Mouse (Mus musculus): ENCODE data around the gene Gm17490. TPM values are rescaled to one million over a fixed set of nuclear protein-coding genes. Genes with fewer than 3 reads are reported as not detected.

Gene Gm17490
- polyA plus RNA-seq, 1 experiment from 2014 or later, result not detected

DNA sequence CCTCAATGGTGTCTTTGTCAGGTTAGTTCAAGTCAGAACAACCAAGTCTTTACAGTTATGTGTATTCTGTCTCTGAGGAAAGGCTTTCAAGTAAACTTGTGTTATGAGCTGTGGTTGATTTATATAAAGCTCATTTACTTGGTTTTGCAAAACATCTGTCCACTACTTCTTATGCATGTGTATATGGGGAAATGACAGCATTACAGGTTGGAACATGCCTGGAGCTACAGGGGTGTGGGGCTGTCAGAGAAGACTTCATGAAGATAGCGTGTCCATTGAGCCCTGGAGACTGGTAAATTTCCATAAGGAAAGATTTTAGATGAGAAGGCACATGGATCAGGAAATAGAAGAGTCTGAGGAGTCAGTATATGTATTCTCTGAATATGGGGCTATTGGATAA, 18.0 kb upstream of the Gm17490 start:
- ATAC-seq (ENCODE audit: insufficient number of reproducible peaks, low FRiP score, low TSS enrichment, low read depth) (no peak), DNase-seq (ENCODE audit: low spot score) (no peak)
- no peaks in the 10 kb centered on the region for H3K4me1 ChIP-seq (ENCODE audit: control insufficient read depth, insufficient read depth, low read length)
- no peak overlapping the region for H3K4me3 ChIP-seq (ENCODE audit: low read depth, low read length)
- 82% methylated on average over 1 of the region's 1 CpGs for WGBS
- no peaks in the 10 kb centered on the region for H3K9me3 ChIP-seq (ENCODE audit: control insufficient read depth, low read length)
- no peak overlapping the region for H3K4me2 ChIP-seq (ENCODE audit: low read depth, severe bottlenecking)
- H3K27ac ChIP-seq (replicated peaks; ENCODE audit: low read depth, low read length), result no peak overlapping the region
- H3K9ac ChIP-seq (ENCODE audit: low read length), result no peak overlapping the region
- no peaks in the 10 kb centered on the region for H3K36me3 ChIP-seq (ENCODE audit: control insufficient read depth, insufficient read depth, low read length)
- H3K27me3 ChIP-seq (ENCODE audit: control insufficient read depth, insufficient read depth, low read length), result no peaks in the 10 kb centered on the region

DNA sequence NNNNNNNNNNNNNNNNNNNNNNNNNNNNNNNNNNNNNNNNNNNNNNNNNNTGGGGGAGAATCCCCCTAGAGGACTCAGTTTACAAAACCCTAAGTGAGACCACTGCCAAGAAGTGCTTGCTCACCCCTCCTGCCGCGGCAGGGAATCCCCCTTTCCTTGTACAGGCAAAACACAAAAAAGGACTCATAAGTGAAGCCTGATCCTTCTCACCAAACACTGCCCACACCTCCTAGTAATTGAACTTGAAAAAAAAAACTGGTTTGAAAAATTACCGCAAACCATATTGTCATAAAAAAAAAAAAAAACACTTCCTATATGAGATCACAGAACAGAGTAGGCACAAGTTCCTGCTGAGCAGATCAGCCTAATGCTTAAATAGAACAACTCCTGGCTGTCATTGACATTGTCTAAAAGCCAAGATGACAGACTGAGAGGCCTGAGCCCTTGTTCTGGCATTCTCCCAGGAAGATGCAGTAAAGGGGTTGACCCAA, 16.4 kb upstream of the Gm17490 start, which contains the start of gene Il2ra:
Gene Il2ra, plus strand, starts transcription at position 357 of the 491 bp plus-strand sequence.
- no peaks in the 10 kb centered on the region for H3K4me1 ChIP-seq (ENCODE audit: control insufficient read depth, insufficient read depth, low read length)
- 90% methylated on average over 3 of the region's 3 CpGs for WGBS
- H3K4me3 ChIP-seq (ENCODE audit: low read depth, low read length), result no peak within 1 kb of the TSS
- no peak for DNase-seq (ENCODE audit: low spot score)
- no peaks in the 10 kb centered on the region for H3K27me3 ChIP-seq (ENCODE audit: control insufficient read depth, insufficient read depth, low read length)
- H3K4me2 ChIP-seq (ENCODE audit: low read depth, severe bottlenecking), result no peak within 1 kb of the TSS
- ATAC-seq (ENCODE audit: insufficient number of reproducible peaks, low FRiP score, low TSS enrichment, low read depth), result no peak
- no peak within 1 kb of the TSS for H3K27ac ChIP-seq (replicated peaks; ENCODE audit: low read depth, low read length)
- H3K9ac ChIP-seq (ENCODE audit: low read length), result no peak within 1 kb of the TSS
- no peaks in the 10 kb centered on the region for H3K9me3 ChIP-seq (ENCODE audit: control insufficient read depth, low read length)
- H3K36me3 ChIP-seq (ENCODE audit: control insufficient read depth, insufficient read depth, low read length), result no peaks in the 10 kb centered on the region

DNA sequence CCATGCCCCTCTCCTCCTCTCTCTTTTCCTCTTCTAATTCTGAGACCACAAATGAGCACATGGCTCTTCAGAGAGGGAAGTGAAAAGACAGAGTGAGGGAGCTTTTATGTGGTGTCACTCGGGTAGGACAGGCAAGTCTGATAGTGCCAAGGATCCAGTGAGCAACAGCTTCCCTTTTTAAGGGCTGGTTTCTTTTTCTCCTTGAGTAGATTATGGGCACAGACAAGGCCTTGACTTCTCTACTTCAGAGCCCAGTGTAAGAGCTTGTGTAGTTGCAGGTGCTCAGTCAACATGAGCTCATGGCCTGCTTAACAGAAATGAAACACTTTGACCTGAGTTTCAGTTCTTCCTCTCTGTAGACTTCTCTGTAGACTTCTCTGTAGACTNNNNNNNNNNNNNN, 11.1 kb upstream of the Gm17490 start:
- ATAC-seq (ENCODE audit: insufficient number of reproducible peaks, low FRiP score, low TSS enrichment, low read depth) (no peak), DNase-seq (ENCODE audit: low spot score) (no peak)
- Histone ChIP-seq H3K4me2 (ENCODE audit: low read depth, severe bottlenecking) (no peak overlapping the region), H3K4me3 (ENCODE audit: low read depth, low read length) (no peak overlapping the region), H3K27ac (replicated peaks; ENCODE audit: low read depth, low read length) (no peak overlapping the region), H3K36me3 (ENCODE audit: control insufficient read depth, insufficient read depth, low read length) (no peaks in the 10 kb centered on the region), H3K9me3 (ENCODE audit: control insufficient read depth, low read length) (no peaks in the 10 kb centered on the region), H3K27me3 (ENCODE audit: control insufficient read depth, insufficient read depth, low read length) (no peaks in the 10 kb centered on the region), H3K9ac (ENCODE audit: low read length) (no peak overlapping the region), H3K4me1 (ENCODE audit: control insufficient read depth, insufficient read depth, low read length) (no peaks in the 10 kb centered on the region)
- WGBS, result 69% methylated on average over 1 of the region's 1 CpGs

DNA sequence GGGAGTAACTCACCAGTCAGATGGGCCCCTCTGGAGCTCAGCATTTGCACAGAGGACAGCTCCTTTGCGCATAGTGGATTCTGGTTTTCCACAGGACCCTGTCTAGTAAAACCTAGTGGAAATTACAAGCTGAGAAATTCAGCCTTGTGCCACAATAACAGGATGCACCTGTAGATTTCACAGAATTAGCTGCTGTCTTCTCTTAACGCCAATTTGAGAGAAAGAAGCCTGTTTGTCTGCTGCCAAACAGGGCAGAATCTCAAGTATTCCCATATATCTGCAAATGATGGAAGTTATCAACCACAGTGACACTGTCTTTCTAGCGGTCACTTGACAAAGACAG, 10.0 kb upstream of the Gm17490 start:
- H3K9ac ChIP-seq (ENCODE audit: low read length), result no peak overlapping the region
- H3K36me3 ChIP-seq (ENCODE audit: control insufficient read depth, insufficient read depth, low read length), result no peaks in the 10 kb centered on the region
- H3K27me3 ChIP-seq (ENCODE audit: control insufficient read depth, insufficient read depth, low read length), result no peaks in the 10 kb centered on the region
- H3K4me2 ChIP-seq (ENCODE audit: low read depth, severe bottlenecking), result no peak overlapping the region
- DNase-seq (ENCODE audit: low spot score), result no peak
- 79% methylated on average over 3 of the region's 3 CpGs for WGBS
- H3K4me3 ChIP-seq (ENCODE audit: low read depth, low read length), result no peak overlapping the region
- no peaks in the 10 kb centered on the region for H3K4me1 ChIP-seq (ENCODE audit: control insufficient read depth, insufficient read depth, low read length)
- no peak for ATAC-seq (ENCODE audit: insufficient number of reproducible peaks, low FRiP score, low TSS enrichment, low read depth)
- H3K9me3 ChIP-seq (ENCODE audit: control insufficient read depth, low read length), result no peaks in the 10 kb centered on the region
- no peak overlapping the region for H3K27ac ChIP-seq (replicated peaks; ENCODE audit: low read depth, low read length)

DNA sequence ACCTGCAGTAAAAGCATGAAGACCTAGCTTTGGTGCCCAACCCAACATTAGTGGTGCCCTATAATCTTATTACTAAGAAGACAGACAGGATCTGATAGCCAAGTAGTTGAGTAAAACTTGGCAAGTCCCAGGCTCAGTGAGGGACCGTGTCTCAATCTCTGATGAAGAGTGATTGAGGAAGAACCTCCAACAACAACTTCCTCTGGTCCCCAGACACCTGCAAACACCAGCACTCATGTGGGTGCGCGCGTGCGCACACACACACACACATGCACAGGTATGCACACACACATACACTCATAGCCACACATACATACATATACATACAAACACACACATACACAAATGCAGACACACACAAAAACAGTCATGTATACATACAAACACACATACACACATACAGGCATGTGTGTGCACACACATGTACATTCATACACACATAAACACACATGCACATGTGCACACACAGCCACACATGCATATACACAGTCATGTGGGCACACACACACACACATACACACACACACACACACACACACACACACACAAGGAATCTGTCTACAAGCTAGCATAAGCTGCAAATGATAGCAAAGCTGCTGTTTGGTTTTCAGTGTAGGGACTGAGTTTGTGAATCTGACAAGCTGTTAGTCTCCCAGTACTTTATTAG, 9.5 kb upstream of the Gm17490 start:
- ATAC-seq (ENCODE audit: insufficient number of reproducible peaks, low FRiP score, low TSS enrichment, low read depth) (no peak), DNase-seq (ENCODE audit: low spot score) (no peak)
- no peaks in the 10 kb centered on the region for H3K4me1 ChIP-seq (ENCODE audit: control insufficient read depth, insufficient read depth, low read length)
- no peak overlapping the region for H3K4me2 ChIP-seq (ENCODE audit: low read depth, severe bottlenecking)
- WGBS, result 94% methylated on average over 5 of the region's 5 CpGs
- no peaks in the 10 kb centered on the region for H3K36me3 ChIP-seq (ENCODE audit: control insufficient read depth, insufficient read depth, low read length)
- H3K9me3 ChIP-seq (ENCODE audit: control insufficient read depth, low read length), result no peaks in the 10 kb centered on the region
- no peaks in the 10 kb centered on the region for H3K27me3 ChIP-seq (ENCODE audit: control insufficient read depth, insufficient read depth, low read length)
- no peak overlapping the region for H3K4me3 ChIP-seq (ENCODE audit: low read depth, low read length)
- H3K9ac ChIP-seq (ENCODE audit: low read length), result no peak overlapping the region
- no peak overlapping the region for H3K27ac ChIP-seq (replicated peaks; ENCODE audit: low read depth, low read length)

DNA sequence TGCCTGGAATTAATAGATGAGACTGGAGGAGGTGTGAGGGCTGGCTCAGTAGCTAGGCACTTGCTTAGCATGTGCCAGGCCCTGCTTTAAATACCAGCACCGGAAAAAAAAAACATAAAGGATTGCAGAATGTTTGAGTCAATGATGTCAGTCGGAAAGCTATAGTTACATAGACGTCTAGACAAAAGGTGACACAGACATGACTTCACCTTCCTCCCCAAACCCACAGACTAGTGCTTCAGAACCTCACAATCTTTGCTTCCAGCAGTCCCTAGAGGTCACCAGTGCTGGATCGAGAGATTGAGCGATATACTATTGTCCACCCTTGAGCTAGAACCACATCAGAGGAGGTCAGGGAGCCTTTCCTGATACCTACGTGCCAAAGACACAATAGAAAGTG, 9.0 kb upstream of the Gm17490 start:
- Histone ChIP-seq H3K4me3 (ENCODE audit: low read depth, low read length) (no peak overlapping the region), H3K4me2 (ENCODE audit: low read depth, severe bottlenecking) (no peak overlapping the region), H3K36me3 (ENCODE audit: control insufficient read depth, insufficient read depth, low read length) (no peaks in the 10 kb centered on the region), H3K9ac (ENCODE audit: low read length) (no peak overlapping the region), H3K9me3 (ENCODE audit: control insufficient read depth, low read length) (no peaks in the 10 kb centered on the region), H3K4me1 (ENCODE audit: control insufficient read depth, insufficient read depth, low read length) (no peaks in the 10 kb centered on the region), H3K27me3 (ENCODE audit: control insufficient read depth, insufficient read depth, low read length) (no peaks in the 10 kb centered on the region), H3K27ac (replicated peaks; ENCODE audit: low read depth, low read length) (no peak overlapping the region)
- DNase-seq (ENCODE audit: low spot score) (no peak), ATAC-seq (ENCODE audit: insufficient number of reproducible peaks, low FRiP score, low TSS enrichment, low read depth) (no peak)
- 87% methylated on average over 6 of the region's 6 CpGs for WGBS

DNA sequence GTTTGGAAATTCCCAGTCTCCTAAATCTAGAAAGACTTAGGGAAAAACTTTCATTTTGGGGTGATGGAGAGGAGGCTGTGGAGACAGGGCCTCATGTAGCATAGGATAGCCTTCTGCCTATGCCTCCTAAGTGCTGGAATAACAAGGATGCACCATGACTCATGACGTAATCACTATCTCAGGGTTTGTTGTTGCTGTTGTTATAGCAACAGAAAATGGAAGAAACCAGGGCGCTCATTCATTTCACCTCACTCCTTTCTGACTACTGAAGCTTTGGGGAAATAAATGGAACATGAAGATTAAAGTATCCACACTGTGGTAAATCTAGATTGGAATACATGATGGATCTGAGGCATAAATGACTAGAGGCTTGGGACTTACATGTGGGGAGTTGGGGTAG, 2.3 kb downstream of the Gm17490 start:
- Histone ChIP-seq H3K27ac (replicated peaks; ENCODE audit: low read depth, low read length) (no peak overlapping the region), H3K4me1 (ENCODE audit: control insufficient read depth, insufficient read depth, low read length) (no peaks in the 10 kb centered on the region), H3K4me2 (ENCODE audit: low read depth, severe bottlenecking) (no peak overlapping the region), H3K36me3 (ENCODE audit: control insufficient read depth, insufficient read depth, low read length) (no peaks in the 10 kb centered on the region), H3K9ac (ENCODE audit: low read length) (no peak overlapping the region), H3K27me3 (ENCODE audit: control insufficient read depth, insufficient read depth, low read length) (no peaks in the 10 kb centered on the region), H3K9me3 (ENCODE audit: control insufficient read depth, low read length) (no peaks in the 10 kb centered on the region), H3K4me3 (ENCODE audit: low read depth, low read length) (no peak overlapping the region)
- no peak for ATAC-seq (ENCODE audit: insufficient number of reproducible peaks, low FRiP score, low TSS enrichment, low read depth)
- WGBS, result 93% methylated on average over 2 of the region's 2 CpGs
- no peak for DNase-seq (ENCODE audit: low spot score)

DNA sequence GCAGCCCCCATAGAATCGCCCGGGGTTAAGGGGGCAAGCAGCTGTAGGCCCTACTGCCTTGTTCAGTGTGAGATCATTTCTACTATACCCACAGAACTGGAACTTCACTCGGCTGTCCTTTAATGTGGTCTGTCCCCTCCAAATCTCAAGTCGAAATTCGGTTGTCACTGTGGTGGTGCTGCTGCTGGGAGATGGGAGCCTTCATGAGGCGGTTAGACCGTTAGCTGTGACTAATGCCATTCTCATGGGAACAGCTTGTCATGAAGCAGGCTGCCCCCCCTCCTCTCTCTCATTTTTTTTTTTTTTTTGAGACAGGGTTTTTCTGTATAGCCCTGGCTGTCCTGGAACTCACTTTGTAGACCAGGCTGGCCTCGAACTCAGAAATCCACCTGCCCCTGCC, 2.9 kb downstream of the Gm17490 start:
- no peak for DNase-seq (ENCODE audit: low spot score)
- WGBS, result 85% methylated on average over 8 of the region's 8 CpGs
- Histone ChIP-seq H3K27me3 (ENCODE audit: control insufficient read depth, insufficient read depth, low read length) (no peaks in the 10 kb centered on the region), H3K4me1 (ENCODE audit: control insufficient read depth, insufficient read depth, low read length) (no peaks in the 10 kb centered on the region), H3K4me2 (ENCODE audit: low read depth, severe bottlenecking) (no peak overlapping the region), H3K4me3 (ENCODE audit: low read depth, low read length) (no peak overlapping the region), H3K9ac (ENCODE audit: low read length) (no peak overlapping the region), H3K9me3 (ENCODE audit: control insufficient read depth, low read length) (no peaks in the 10 kb centered on the region), H3K36me3 (ENCODE audit: control insufficient read depth, insufficient read depth, low read length) (no peaks in the 10 kb centered on the region), H3K27ac (replicated peaks; ENCODE audit: low read depth, low read length) (no peak overlapping the region)
- no peak for ATAC-seq (ENCODE audit: insufficient number of reproducible peaks, low FRiP score, low TSS enrichment, low read depth)

DNA sequence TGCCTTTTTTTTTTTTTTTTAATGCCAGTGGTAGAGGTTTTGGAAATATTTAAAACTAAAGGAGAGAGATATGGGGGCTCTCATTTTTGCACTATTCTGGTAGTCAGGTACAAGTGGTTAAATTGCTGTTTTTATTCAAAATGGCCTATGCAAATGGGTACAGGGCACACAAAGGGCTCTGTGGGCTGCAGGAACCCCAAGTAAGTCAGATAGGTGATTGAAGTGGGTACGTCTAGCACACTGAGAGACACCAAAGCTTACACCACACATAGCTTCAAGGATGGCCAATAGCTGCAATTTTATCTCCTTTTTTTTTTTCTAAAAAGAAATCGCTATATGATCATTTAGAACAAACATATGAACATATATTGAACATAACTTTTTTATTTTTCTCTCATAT, 6.5 kb downstream of the Gm17490 start:
- 81% methylated on average over 2 of the region's 2 CpGs for WGBS
- DNase-seq (ENCODE audit: low spot score) (no peak), ATAC-seq (ENCODE audit: insufficient number of reproducible peaks, low FRiP score, low TSS enrichment, low read depth) (no peak)
- no peak overlapping the region for H3K9ac ChIP-seq (ENCODE audit: low read length)
- H3K4me1 ChIP-seq (ENCODE audit: control insufficient read depth, insufficient read depth, low read length), result no peaks in the 10 kb centered on the region
- no peak overlapping the region for H3K4me3 ChIP-seq (ENCODE audit: low read depth, low read length)
- no peak overlapping the region for H3K27ac ChIP-seq (replicated peaks; ENCODE audit: low read depth, low read length)
- no peaks in the 10 kb centered on the region for H3K9me3 ChIP-seq (ENCODE audit: control insufficient read depth, low read length)
- no peaks in the 10 kb centered on the region for H3K27me3 ChIP-seq (ENCODE audit: control insufficient read depth, insufficient read depth, low read length)
- no peak overlapping the region for H3K4me2 ChIP-seq (ENCODE audit: low read depth, severe bottlenecking)
- no peaks in the 10 kb centered on the region for H3K36me3 ChIP-seq (ENCODE audit: control insufficient read depth, insufficient read depth, low read length)

All from limb, embryonic 11.5 days (tissue).